Mouse (Mus musculus): ENCODE results near the gene G430095P16Rik.

- TF ChIP-seq POLR2A (IDR thresholded peaks at IDR 0.05; ENCODE audit: insufficient read depth, low read depth, low read length): no peak
- TF ChIP-seq CTCF (IDR thresholded peaks at IDR 0.05; ENCODE audit: insufficient read depth, low read depth, low read length): no peak
Observed at GRCm38 (mm10) chr8:84774473-84774911, 51.7 kb downstream of the G430095P16Rik start.

All from olfactory bulb, adult 2 months (tissue).